Mouse (Mus musculus) small intestine, adult 2 months (tissue): ENCODE measurements around the gene Gsk3b.

Source experiments
- CTCF ChIP-seq: fragments of 200-500 bp; IDR thresholded peaks from 2 replicates; pipeline ENCODE4 v1.5.1; 2012; ENCODE audit warnings: low read depth, mild to moderate bottlenecking, control low read depth, inconsistent platforms, low read length, moderate library complexity, mixed read lengths; ENCODE audit not compliant: insufficient replicate concordance, insufficient read length; ENCODE audit errors: extremely low read depth
- POLR2A ChIP-seq: fragments of 200-500 bp; IDR thresholded peaks from 2 replicates; pipeline ENCODE4 v1.6.1; 2012; ENCODE audit warnings: low read depth, mild to moderate bottlenecking, control low read depth, inconsistent platforms, low read length, moderate library complexity

GRCm38 (mm10) chr16:38087645-38088125, 1.1 kb upstream of the Gsk3b start:
- TF ChIP-seq POLR2A (no peak), CTCF (no peak)
